Mouse (Mus musculus) spleen, adult 12 weeks (tissue): ENCODE data around the gene Fam114a1.

Source experiments
- DNase-seq: peaks from one replicate; pipeline ENCODE4 v3.0.0; 2022; ENCODE audit warnings: low spot score

The Fam114a1 gene

DNA sequence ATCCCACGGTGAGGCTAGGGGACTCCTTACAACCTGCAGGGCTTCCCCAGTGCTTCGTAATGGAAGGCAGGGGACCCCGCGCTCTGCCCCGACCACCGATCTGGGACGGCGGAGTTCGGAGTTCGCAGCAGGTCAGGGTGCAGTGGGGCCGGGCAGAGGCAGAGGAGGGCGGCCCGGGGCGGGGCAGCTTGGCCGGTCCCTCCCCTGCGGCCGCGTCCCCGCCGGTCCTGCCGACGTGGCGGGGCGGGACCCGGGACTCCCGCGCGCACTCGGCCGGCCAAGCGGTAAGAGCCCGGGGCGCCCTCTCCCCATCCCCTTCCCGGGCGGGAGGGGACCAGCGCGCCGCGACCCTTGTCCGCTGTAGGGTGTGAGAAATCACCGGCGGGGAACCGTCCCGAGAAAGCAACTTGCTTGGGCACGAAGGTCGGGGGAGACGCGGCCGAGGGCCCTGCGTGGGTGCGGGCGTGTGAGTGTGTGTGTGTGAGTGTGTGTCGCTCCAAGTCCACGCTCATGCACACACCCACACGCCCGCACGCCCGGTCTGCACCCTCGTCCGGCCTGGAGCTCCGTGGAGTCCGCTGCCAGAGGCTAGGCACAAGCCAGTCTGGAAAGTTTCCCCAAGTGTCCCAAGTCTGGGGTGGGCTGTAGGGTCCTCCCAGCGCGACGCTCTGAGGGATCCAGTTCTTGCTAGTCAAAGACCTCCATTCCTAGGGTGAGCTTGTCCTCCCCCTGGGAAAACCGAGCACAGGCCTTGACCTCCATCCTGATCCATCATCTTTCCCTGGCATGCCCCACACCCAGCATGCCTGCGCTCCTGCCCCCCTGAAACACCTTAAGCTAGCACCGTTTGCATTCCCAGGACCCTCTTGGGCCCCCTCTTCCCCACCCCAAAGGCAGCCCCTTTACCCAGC is at the start of gene Fam114a1:
TSS of gene Fam114a1 (plus strand) at position 211 of the 911 bp plus-strand sequence.
- peak; percentile 48 for DNase-seq

DNA sequence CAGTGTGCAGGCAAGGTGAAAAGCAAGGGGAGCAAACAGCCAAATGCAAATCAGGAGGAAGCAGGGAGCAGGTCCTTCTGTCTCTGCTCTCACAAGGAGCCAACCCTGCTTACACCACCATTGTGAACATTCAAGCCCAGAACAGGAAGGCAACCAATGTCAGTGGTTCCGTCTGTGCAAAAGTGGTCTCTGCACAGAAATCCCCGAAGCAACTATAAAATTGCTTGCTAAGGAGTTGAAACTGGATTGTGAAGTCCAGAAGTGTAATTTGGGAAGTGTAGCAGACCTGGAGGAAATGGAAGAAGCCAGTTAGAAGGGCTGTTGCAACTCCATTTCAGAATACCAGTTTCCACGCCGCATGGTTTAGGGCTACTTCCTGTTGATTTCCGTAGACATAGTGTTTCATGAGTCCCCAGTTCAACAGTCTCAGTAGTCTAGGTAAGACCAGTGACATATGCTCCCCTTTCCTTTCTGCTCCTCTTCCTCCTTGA is 46.9 kb upstream of the Fam114a1 start:
- DNase-seq, result no peak

DNA sequence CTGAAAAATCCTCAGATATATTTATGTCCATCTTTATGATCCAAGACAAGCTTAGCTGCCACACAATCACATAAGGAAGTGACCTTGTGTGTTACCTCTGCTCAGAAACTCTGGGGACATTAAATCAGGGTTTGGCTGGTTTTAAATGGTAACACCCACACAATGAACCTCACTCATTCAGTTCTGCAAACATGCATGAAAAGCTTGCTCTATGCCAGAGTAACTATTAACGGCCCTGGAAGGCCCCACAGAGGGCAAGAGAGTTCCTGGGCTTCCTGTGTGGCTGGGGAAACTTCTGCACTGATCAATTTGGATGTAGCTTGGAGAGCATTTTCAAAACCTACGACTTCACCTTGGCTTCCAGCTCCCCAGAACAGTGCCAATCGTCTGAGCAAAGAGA is 37.7 kb upstream of the Fam114a1 start:
- no peak for DNase-seq

GRCm38 (mm10) chr5:64932775-64933174 is 37.1 kb upstream of the Fam114a1 start:
- DNase-seq, result no peak

DNA sequence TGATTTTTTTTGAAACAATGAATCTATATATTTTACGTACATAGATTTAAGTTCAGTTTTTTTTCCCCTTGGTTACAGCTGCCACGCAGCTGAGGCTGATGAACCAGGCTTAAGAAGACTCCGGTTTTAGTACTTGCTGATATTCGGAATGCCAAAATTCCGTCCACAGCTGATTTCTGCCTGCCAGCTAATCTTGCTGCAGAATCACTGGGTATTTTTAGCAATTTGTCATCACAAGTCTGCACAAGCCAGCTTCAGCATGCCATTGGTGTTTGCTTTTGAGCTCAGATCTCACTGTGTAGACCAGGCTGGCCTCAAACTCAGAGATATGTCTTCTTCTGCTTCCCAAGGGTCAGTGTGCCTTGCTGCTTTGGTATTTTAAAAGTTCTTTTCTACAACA is 18.4 kb upstream of the Fam114a1 start:
- no peak for DNase-seq

- DNase-seq, result no peak
These were observed 14.9 kb upstream of the Fam114a1 start for GRCm38 (mm10) chr5:64954931-64955330.

- peak; percentile 5 for DNase-seq
These were observed 10.7 kb upstream of the Fam114a1 start for GRCm38 (mm10) chr5:64958991-64959842.

DNA sequence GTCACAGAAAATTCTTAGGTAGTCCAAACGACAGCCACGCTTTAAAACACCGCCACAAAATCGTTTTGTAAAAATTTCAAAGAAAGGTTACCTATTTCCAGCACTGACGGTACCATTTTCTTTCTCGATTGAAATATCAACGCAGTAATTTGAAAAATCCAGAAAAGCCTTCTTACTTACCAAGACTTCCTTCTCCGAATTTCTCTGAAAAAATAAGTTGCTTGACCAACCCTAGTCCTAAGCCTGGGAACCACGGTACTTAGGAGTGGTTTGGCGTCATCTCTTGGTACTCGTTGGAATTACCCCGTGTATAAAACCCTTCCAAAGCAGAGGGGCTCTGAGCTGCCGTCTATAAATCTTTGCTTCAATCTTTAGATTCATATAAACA is 10.0 kb upstream of the Fam114a1 start, which contains the start of gene Tlr6:
TSS of gene Tlr6 (minus strand) at position 255 of the 388 bp plus-strand sequence.
- DNase-seq, result no peak

GRCm38 (mm10) chr5:64960857-64961391 is 8.9 kb upstream of the Fam114a1 start:
- peak; percentile 21 for DNase-seq

- DNase-seq, result no peak
These were observed 6.6 kb upstream of the Fam114a1 start for GRCm38 (mm10) chr5:64963271-64963670.

DNA sequence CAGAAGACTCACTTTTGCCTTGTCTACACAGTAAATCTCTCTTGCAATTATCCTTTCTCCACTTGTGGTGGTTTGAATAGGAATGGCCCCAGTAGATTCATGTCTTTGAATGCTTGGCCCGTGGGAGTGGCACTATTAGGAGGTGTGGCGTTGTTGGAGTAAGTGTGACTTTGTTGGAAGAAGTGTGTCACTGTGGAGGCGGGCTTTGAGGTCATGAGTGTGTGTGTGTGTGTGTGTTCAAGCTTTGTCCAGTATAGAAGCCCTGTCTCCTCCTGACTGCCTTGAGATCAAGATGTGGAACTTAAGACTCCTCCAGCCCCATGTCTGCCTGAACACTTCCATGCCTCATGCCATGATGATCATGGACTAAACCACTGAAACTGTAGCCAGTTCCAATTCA is 6.1 kb upstream of the Fam114a1 start:
- no peak for DNase-seq

DNA sequence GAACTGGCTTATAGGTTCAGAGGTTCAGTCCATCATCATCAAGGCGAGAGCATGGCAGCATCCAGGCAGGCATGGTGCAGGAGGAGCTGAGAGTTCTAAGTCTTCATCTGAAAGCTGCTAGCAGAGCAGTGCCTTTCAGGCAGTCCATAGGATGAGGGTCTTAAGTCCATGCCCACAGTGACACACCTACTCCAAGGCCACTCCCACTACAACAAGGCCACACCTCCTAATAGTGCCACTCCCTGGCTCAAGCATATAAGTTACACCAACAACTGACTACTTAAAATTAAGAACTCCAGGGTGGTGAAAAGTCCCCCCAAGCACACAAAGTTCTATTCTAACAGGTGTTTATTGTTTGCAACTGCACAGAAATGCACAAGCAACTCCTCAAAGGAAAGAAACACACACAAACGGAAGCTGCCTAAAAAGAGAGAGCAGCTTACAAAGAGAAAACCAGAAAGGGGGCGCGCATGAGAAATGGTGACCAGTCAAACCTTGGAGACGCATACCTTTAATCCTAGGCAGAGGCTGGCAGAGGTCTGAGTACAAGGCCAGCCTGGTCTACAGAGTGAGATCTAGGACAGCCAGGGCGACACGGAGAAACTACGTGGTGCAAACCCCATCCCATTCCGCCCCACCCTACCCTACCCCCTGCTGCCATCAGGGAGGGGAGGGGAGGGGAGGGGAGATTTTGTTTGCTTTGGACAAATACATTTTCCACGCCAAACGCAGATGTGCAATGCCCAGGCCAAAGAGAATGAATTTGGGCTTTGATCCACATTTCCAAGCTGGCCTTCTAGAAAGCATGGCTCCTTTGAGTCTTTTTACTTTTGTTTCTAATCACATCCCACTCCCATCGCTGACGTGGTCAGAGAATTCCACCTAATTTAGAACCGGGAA is 660 bp upstream of the Fam114a1 start:
- no peak for DNase-seq

DNA sequence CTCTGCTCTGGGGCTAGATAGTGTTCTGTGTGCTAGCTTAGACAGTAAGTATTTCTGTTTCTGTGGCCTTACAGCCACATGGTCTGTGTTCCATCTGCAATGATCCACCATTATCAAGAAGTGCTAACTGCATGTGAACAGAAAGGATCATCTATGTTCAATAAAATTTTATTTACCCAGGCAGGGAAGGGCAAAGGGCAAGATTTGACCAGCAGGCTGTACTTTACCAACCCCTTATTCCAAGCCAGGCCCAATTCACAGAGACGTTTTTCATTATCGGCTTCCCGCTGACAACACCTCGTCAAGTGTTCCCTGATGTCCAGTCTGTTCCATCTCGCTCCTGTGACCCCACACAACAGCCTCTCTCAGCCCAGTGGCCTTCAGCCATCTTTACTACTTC is 5.2 kb downstream of the Fam114a1 start:
- DNase-seq, result no peak

GRCm38 (mm10) chr5:64977128-64977527 is 7.3 kb downstream of the Fam114a1 start:
- DNase-seq, result no peak

- DNase-seq, result no peak
These were observed 16.1 kb downstream of the Fam114a1 start for GRCm38 (mm10) chr5:64985971-64986370.

DNA sequence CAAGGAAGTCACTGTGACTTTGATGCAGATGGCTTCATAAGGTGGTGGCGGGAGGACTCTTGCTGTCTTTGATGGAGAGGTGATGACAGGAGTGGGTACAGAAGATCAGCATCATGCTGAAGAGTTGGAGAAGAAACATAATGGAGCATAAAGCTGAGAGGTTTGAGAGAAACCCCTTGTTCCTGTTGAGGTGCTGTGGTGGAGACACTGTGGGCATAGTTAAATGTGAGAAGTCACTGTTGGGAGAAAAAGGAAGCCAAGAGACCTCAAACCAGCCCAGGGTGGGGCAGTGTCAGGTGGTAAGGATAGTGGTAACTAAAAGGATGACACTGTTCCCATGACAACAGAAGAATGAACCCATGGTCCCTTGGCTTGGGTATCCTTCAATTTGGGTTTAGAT is 20.1 kb downstream of the Fam114a1 start:
- DNase-seq, result peak; percentile 3

DNA sequence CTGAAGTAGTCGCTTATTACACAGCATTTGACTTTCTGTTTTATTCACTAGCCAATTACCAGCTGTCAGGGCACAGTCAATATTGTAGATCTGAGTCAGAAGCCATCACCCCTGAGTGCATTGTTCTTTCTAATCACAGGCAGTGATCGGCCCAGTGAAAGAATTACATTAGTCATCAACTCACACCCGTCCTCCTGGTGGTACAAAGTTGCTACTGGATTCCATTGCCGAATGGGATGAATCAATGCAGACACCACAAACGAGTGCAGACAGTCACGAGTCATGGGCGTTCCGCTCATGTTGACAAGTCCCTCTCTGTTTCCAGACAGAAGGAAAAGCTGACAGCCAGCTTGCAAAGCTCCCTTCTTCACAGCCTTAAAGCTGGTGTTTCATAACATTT is 22.7 kb downstream of the Fam114a1 start:
- no peak for DNase-seq

DNA sequence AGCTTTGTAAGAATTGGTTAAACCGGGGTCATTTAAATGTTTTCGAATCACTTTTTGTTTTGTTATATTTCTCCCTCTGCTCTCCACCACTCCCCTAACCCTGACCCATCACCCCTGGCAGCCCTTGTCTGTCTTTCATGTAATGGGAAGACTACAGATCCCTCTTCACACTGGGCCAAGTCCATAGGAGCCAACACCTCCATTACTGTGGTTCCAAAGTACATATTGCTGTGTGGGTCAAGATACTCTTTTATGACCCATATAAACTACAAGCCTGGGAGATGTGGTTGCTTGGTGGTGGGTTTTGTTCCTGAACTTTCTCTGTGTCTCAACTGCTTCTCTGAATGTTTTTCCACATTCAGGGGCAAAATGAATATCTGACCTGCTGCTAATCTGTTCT is 25.5 kb downstream of the Fam114a1 start:
- no peak for DNase-seq

- no peak for DNase-seq
These were observed 33.3 kb downstream of the Fam114a1 start for GRCm38 (mm10) chr5:65002940-65003824.

- no peak for DNase-seq
These were observed 34.2 kb downstream of the Fam114a1 start for GRCm38 (mm10) chr5:65003946-65004535.
